Mouse (Mus musculus) left cerebral cortex, adult 18-20 months (tissue): ENCODE measurements at regions not wholly inside any gene's neighbourhood (a gene's known extent, or its start where the extent isn't known, plus 50 kb on each side); places are given as distances from the start of the nearest gene placed in this dataset.

Source experiments
- DNase-seq, 2 experiments: peaks; one replicate each; pipeline ENCODE4 v3.0.0; 2021 to 2022; ENCODE audit warnings: low spot score in 2 of 2, mixed read lengths in 1 of 2

GRCm38 (mm10) chr12:12527366-12527765 is 265.4 kb downstream of the Fam49a start:
- no peak for DNase-seq

GRCm38 (mm10) chr12:12520311-12520852 is 258.4 kb downstream of the Fam49a start:
- DNase-seq = no peak

DNA sequence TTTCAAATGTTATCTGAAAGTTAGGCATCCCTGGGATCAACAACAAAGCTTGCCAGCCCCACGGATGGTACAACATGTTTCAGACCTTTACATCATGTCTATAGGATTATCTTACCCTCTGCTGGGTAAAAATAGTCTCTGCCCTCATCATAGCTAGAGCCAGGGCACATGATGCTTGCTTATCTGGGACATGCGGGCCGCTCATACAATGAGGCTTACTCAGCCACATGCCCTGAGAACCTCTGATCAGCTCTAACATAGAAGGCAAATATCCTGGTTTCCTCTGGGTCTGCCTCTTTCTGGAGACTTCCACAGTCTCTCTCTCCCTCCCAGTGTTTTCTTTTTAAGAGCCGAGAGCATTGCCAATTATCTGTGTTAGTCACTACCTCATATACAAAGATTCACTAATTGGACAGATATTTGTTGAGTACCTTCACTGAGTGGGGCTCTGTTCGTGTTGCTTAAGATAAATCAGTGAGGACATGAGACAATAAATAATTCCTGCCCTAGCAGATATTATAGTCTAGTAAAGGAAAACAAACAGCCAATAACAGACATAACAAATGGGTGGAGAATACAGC is 256.6 kb downstream of the Fam49a start:
- no peak for DNase-seq

GRCm38 (mm10) chr12:12517020-12517419 is 255.1 kb downstream of the Fam49a start:
- DNase-seq = no peak

DNA sequence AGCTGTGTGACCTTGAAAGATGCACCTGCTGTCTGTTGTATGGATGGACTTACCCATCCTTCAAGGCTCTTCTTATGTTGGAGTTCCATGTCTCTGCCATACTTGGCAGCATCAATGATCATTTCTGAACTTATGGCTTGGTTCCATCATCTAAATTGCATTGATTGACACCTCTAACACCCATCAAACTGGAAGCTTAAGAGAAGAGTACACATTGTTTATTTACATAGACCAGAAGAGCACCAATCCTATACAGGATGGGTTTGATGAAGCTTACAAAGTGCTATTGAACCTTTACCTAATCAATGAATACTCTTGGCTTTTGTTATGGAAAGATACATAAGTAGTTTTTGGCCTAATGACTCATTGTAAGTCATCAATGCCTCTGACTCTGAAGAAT is 248.8 kb downstream of the Fam49a start:
- no peak for DNase-seq

GRCm38 (mm10) chr12:12509164-12509937 is 247.4 kb downstream of the Fam49a start:
- DNase-seq = no peak

DNA sequence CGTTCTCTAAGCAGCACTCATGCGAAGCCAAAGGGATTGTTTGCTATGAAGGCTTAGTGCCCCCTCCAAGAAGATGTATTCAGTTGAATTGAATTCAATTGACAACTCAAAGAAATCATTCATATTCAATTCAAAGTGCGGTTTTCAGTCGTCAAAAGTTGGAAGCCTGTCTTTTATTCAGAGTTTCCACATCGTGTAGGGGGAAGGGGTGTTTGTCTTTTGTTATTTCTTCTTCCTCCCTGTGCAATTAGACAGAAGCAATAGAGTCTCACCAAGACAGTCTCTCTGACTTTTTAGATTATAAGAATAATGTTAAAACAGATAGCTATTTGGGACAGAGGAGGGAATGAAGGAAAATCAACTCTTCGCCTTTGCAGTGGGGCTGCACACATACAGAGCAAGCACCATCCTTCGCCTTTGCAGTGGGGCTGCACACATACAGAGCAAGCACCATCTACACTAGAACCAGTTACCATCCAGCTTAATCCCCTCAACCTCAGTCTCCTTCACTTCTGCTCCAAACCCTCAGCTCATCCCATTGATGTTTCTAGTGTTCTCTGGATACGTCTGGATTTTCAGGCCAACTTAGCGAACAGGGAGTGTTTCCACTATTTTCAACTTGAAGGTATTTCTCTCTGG is 246.7 kb downstream of the Fam49a start:
- DNase-seq = no peak

DNA sequence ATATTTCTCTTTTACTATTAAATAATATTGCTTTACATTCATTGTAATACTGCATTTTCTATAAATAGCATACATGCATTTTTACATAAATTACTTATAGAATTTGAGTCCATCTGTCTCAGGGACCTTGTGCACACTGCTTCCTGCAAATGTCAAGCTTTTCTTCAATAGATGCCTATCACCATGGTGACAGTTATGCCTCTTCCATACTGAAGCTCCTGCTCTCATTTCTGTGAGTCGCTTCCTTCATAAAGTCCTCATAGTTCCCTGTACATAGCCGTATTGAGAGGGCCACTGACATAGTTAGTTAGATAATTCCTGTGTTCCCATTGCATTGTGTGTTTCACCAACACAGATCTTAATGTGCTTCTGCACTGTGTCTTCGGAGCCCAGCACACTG is 244.7 kb downstream of the Fam49a start:
- DNase-seq = no peak

- no peak for DNase-seq
These were observed 243.7 kb downstream of the Fam49a start for GRCm38 (mm10) chr12:12505590-12505989.

- DNase-seq = no peak
These were observed 238.0 kb downstream of the Fam49a start for GRCm38 (mm10) chr12:12499903-12500302.

DNA sequence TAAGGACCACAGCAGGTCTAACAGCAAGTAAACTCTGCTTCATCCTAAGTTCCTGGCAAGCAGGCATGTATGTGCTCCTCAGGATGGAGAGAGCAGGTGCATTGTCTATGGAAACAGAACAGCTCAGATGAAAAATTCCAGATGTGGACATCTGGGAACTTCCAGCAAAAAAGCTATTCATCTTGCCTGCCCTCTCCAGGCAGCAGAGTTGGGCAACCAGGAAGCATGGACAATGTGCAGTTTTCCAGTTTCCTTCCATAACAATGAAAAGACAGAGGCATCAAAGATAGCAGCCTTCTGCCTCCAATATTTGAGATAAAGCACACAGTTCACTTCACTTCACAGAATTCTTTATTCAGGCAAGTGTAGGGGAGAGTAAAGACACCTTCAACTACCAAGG is 236.7 kb downstream of the Fam49a start:
- no peak for DNase-seq

DNA sequence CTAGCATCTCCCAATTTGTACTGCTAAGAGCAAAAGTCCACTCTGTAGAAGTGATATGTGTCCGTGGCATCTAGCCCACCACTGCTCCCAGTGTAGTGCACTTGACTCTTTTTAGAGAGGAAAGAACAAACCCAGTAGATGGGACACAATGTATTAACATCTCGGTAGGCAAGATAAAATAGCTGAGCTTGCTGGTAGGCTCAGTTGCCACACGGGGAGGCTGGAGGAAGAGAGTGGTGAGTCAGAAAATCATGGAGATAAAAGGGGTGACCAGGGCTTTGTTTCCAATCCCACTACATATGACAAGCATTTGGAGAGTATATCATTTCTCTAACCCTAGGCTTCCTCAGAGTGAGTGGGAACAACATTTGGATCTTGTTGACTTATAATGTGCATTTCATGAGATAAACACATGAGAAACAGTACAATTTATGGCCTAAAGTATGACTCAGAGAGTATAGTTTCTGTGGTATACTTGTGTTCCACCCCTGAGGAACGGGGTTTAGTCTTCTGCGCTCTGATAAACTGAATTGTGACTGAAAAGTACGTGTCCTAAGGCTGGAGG is 235.4 kb downstream of the Fam49a start:
- no peak for DNase-seq

DNA sequence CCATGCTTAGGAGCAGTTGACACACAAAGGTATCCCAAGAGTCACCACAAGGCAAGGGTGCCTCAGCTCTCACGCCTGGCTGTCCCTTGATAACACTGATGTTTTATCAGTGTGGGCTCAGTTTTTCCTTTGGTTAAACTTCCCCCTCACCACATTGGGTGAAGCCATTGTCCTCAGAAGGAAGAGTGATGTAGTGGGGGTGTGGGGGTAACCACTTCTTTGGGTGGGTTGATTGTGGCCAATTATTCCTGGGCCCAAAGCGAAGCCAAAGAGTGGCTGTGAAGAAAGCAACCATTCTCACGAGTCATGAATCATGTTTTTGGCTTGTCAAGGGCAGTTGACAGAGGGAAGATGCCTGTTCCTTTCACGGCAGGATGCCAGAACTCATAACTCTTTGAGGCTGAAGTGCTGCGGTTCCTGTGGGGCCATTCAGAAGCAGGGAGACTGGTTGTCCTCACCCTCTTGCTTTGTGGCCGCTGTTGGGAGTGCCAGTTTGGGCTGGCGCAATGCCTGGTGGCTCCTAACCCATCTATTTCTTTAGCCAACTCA is 234.7 kb downstream of the Fam49a start:
- DNase-seq = peak in 1 of 2 experiments; percentile 5

DNA sequence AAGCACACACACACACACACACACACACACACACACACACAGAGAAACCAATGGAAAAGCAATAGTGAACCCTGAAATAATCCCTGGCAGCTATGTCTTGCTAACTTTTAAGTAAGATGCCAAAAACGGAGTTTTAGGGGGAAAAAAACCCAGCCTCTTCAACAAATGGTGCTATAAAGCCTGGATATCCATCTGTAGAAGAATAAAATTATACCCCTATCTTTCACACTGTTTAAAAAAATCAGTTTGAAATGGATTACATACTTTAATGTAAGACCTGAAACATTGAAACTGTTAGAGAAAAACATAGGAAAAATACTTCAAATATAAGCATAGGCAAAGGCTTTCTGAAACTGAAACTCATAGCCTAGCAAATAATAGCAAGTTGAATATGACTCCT is 228.2 kb downstream of the Fam49a start:
- no peak for DNase-seq

DNA sequence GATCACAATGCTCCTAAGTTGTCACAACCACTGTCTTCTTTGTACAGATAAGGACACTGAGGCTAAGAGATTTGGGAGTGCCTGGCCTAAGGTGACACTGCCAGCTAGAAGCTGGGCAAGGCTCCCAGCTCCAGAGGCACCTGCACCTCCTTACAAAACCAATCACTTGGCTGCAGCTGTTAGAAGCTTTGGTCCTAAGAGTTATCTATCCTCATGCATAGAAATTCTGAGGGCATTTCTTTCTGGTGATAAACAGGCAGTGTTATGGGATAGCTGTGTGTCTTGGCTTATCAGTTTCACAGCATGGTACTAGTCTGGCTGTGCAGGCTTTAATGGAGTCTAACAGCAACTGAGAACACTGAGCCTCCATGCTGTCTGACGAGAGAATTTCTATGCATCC is 226.2 kb downstream of the Fam49a start:
- no peak for DNase-seq

- DNase-seq = no peak
These were observed 224.9 kb downstream of the Fam49a start for GRCm38 (mm10) chr12:12486656-12487356.

DNA sequence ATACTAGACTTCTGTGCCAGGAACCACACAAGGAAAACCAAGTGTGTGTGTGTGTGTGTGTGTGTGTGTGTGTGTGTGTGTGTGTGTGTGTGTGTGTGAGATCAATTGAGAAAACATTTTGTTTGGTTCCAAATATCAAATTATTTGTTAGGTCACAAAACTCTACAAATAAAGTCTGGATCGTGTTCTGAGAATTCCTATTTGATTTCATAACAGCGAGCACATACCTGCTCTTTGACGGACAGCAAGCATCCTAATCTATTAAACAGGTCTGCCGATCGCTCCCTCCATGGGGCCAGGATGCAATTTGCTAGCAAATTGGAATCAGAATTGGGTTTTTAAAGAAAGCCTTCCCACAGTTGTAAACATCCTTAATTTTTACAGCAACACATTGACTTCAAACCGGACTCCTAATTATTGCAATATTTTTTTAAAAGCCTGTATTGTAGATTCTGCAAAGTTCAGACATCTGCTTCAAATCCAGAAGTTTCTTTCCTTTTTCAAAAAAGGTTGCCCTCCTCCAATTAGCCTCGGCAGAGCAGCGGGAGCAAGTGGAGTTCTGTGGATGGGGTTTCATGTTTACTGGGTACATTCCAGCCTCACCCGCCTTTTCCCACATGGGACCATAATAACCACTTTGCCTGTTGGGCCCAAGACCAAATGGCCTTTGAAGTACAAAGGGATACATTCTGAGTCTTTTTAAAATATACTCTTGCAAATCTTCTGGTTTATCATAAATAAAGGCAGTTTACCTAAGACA is 223.2 kb downstream of the Fam49a start:
- DNase-seq = no peak

DNA sequence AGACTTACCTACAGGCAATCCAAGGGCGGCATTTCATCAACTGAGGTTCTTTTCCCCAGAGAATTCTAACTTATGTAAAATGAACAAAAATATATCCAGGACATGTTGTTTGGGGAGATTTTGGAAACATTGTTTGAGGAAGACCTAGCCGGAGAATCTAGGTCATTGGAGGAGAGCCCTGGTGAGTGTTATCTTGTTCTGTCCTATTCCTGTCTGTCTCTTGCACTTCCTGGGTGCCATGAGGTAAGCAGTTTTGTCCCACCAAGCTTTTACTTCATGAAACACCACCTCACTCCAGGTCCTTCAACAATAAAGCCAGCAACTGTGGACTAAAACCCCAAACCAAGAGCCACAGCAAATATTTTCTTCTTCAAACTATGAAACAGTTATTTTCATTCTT is 218.5 kb downstream of the Fam49a start:
- DNase-seq = no peak

GRCm38 (mm10) chr12:12452086-12452485 is 190.1 kb downstream of the Fam49a start:
- DNase-seq = no peak

GRCm38 (mm10) chr12:12446768-12447167 is 184.8 kb downstream of the Fam49a start:
- DNase-seq = no peak
